Mouse (Mus musculus) kidney, postnatal 0 days (tissue): ENCODE results near the gene Nxpe5. TPM values are rescaled to one million over a fixed set of nuclear protein-coding genes. Genes with fewer than 3 reads are reported as not detected.
A peak's percentile ranks its signal among the peaks of the same experiment; 100 is the strongest.
"Not testable (repeated sequence)": the region's sequence is repeated elsewhere in the genome, so short reads cannot be mapped to it uniquely, and the experiment has no call there.

ENCODE experiments used
- ATAC-seq: fragments of 200-750 bp; cut with Nextera tagmentation; replicated peaks from 2 replicates; pipeline ENCODE4 v1.8.0; 2017; ENCODE audit warnings: low read depth, moderate number of reproducible peaks, moderate TSS enrichment, moderate library complexity; ENCODE audit not compliant: low FRiP score
- DNase-seq: peaks from one replicate; pipeline ENCODE4 v3.0.0-alpha.2; 2016; ENCODE audit warnings: low spot score
- H3K27ac ChIP-seq: fragments of 300-500 bp; sonication (generic); 2 replicates; pipeline ENCODE4 v1.5.1; 2014; ENCODE audit warnings: mild to moderate bottlenecking
- H3K27me3 ChIP-seq: fragments of 300-500 bp; sonication (generic); 2 replicates; pipeline ENCODE4 v1.6.1; 2014; ENCODE audit warnings: low read length, mixed read lengths; ENCODE audit not compliant: insufficient read depth
- H3K36me3 ChIP-seq: fragments of 300-500 bp; sonication (generic); 2 replicates; pipeline ENCODE4 v1.6.1; 2014; ENCODE audit warnings: low read length, mixed read lengths; ENCODE audit not compliant: insufficient read depth
- H3K4me1 ChIP-seq: fragments of 300-500 bp; sonication (generic); replicated peaks from 2 replicates; pipeline ENCODE4 v1.6.1; 2014; ENCODE audit warnings: antibody characterized with exemption, low read length, mixed read lengths; ENCODE audit not compliant: insufficient read depth
- H3K4me2 ChIP-seq: fragments of 300-500 bp; sonication (generic); 2 replicates; pipeline ENCODE4 v1.6.1; 2014; ENCODE audit warnings: mild to moderate bottlenecking, low read length, moderate library complexity, mixed read lengths
- H3K4me3 ChIP-seq: fragments of 300-500 bp; sonication (generic); replicated peaks from 2 replicates; pipeline ENCODE4 v1.5.1; 2014; ENCODE audit warnings: low read depth, low read length
- H3K9ac ChIP-seq: fragments of 300-500 bp; sonication (generic); 2 replicates; pipeline ENCODE4 v1.6.1; 2014; ENCODE audit warnings: low read depth, low read length
- H3K9me3 ChIP-seq: fragments of 300-500 bp; sonication (generic); replicated peaks from 2 replicates; pipeline ENCODE4 v1.6.1; 2016; ENCODE audit warnings: low read length, inconsistent platforms, mixed read lengths
- CTCF ChIP-seq: IDR thresholded peaks from 2 replicates; pipeline ENCODE4 v1.5.1; 2016; ENCODE audit warnings: antibody characterized with exemption, low read depth, mild to moderate bottlenecking, moderate library complexity
- WGBS: fragments of 180-500 bp; shearing (Covaris S2); extraction: QIAGEN DNeasy Blood & Tissue Kit; methylation state at CpG from one replicate; pipeline ENCODE4 v1.1.7; 2014; 5-methylcytosine and 5-hydroxymethylcytosine counted together
- polyA plus RNA-seq: library from polyadenylated mRNA; unstranded; fragments of >200 nt; fragmentation: Nextera tagmentation; extraction: Ambion mirVana; gene quantifications from 2 replicates; pipeline ENCODE4 v1.2.1, GENCODE M21; 2015

Nxpe5 gene
- polyA plus RNA-seq, 1 experiment from 2014 or later = 0.36 TPM

- no peak for TF ChIP-seq CTCF
- no peak for ATAC-seq
- H3K9ac ChIP-seq = peak overlapping the region; percentile 82
- H3K27me3 ChIP-seq = no peaks in the 10 kb centered on the region
- no peaks in the 10 kb centered on the region for H3K36me3 ChIP-seq
- no peak overlapping the region for H3K27ac ChIP-seq
- H3K4me3 ChIP-seq = 0 out of 2 replicates have a peak overlapping the region, but pooled peaks have one; percentile 59
- peak; percentile 8 for DNase-seq
- 59% methylated on average over 7 of the region's 7 CpGs for WGBS
- no peaks in the 10 kb centered on the region for H3K9me3 ChIP-seq
- no peaks in the 10 kb centered on the region for H3K4me1 ChIP-seq
- H3K4me2 ChIP-seq = peak overlapping the region; percentile 99
Measured at GRCm38 (mm10) chr5:138195463-138195862, 30.2 kb upstream of the Nxpe5 start.

- 7% methylated on average over 1 of the region's 1 CpGs for WGBS
- Histone ChIP-seq H3K4me2 (no peak overlapping the region), H3K4me3 (no peak overlapping the region), H3K4me1 (no peaks in the 10 kb centered on the region), H3K36me3 (no peaks in the 10 kb centered on the region), H3K9ac (no peak overlapping the region), H3K27me3 (no peaks in the 10 kb centered on the region), H3K27ac (no peak overlapping the region), H3K9me3 (no peaks in the 10 kb centered on the region)
- peak; percentile 42 for DNase-seq
- peak; percentile 66 for TF ChIP-seq CTCF
- ATAC-seq = no peak
Measured at GRCm38 (mm10) chr5:138199576-138199975, 26.1 kb upstream of the Nxpe5 start.

- Histone ChIP-seq H3K4me2 (no peak overlapping the region), H3K4me1 (no peaks in the 10 kb centered on the region), H3K4me3 (no peak overlapping the region), H3K9me3 (no peaks in the 10 kb centered on the region), H3K27me3 (no peaks in the 10 kb centered on the region), H3K27ac (no peak overlapping the region), H3K9ac (no peak overlapping the region), H3K36me3 (no peaks in the 10 kb centered on the region)
- no peak for ATAC-seq
- no peak for DNase-seq
- TF ChIP-seq CTCF = no peak
- WGBS = 87% methylated on average over 3 of the region's 3 CpGs
Measured at GRCm38 (mm10) chr5:138202086-138202485, 23.6 kb upstream of the Nxpe5 start.

- no peak overlapping the region for H3K27ac ChIP-seq
- no peak overlapping the region for H3K4me2 ChIP-seq
- DNase-seq (no peak), ATAC-seq (no peak)
- H3K9me3 ChIP-seq = no peaks in the 10 kb centered on the region
- no peaks in the 10 kb centered on the region for H3K27me3 ChIP-seq
- no peak overlapping the region for H3K9ac ChIP-seq
- H3K4me3 ChIP-seq = no peak overlapping the region
- WGBS = 87% methylated on average over 1 of the region's 1 CpGs
- no peak for TF ChIP-seq CTCF
- no peaks in the 10 kb centered on the region for H3K36me3 ChIP-seq
- no peaks in the 10 kb centered on the region for H3K4me1 ChIP-seq
Measured at GRCm38 (mm10) chr5:138207253-138207652, 18.4 kb upstream of the Nxpe5 start.

GRCm38 (mm10) chr5:138207873-138208272, 17.8 kb upstream of the Nxpe5 start:
- no peak for ATAC-seq
- no peak overlapping the region for H3K4me3 ChIP-seq
- H3K9ac ChIP-seq = no peak overlapping the region
- no peaks in the 10 kb centered on the region for H3K27me3 ChIP-seq
- no peaks in the 10 kb centered on the region for H3K9me3 ChIP-seq
- H3K4me1 ChIP-seq = no peaks in the 10 kb centered on the region
- 85% methylated on average over 4 of the region's 4 CpGs for WGBS
- no peak overlapping the region for H3K27ac ChIP-seq
- H3K36me3 ChIP-seq = no peaks in the 10 kb centered on the region
- no peak for TF ChIP-seq CTCF
- DNase-seq = no peak
- no peak overlapping the region for H3K4me2 ChIP-seq

GRCm38 (mm10) chr5:138216632-138217031, 9.1 kb upstream of the Nxpe5 start:
- H3K9ac ChIP-seq, H3K4me3 ChIP-seq, ATAC-seq, H3K4me1 ChIP-seq, H3K27me3 ChIP-seq, H3K9me3 ChIP-seq, H3K36me3 ChIP-seq, DNase-seq, H3K27ac ChIP-seq, H3K4me2 ChIP-seq: not testable (repeated sequence)
- WGBS = 96% methylated on average over 13 of the region's 13 CpGs

GRCm38 (mm10) chr5:138219864-138220263, 5.8 kb upstream of the Nxpe5 start:
- Histone ChIP-seq H3K27me3 (no peaks in the 10 kb centered on the region), H3K4me2 (no peak overlapping the region), H3K36me3 (no peaks in the 10 kb centered on the region), H3K4me3 (no peak overlapping the region), H3K9me3 (no peaks in the 10 kb centered on the region), H3K27ac (peak overlapping the region; percentile 65), H3K4me1 (no peaks in the 10 kb centered on the region), H3K9ac (no peak overlapping the region)
- WGBS = 0% methylated on average over 2 of the region's 2 CpGs
- peak; percentile 71; the same call in 1 of the 2 replicates for ATAC-seq
- TF ChIP-seq CTCF = no peak
- DNase-seq = peak; percentile 14
